9 mouse cellular contexts compared by ENCODE assay signal in the genomic region with DNA sequence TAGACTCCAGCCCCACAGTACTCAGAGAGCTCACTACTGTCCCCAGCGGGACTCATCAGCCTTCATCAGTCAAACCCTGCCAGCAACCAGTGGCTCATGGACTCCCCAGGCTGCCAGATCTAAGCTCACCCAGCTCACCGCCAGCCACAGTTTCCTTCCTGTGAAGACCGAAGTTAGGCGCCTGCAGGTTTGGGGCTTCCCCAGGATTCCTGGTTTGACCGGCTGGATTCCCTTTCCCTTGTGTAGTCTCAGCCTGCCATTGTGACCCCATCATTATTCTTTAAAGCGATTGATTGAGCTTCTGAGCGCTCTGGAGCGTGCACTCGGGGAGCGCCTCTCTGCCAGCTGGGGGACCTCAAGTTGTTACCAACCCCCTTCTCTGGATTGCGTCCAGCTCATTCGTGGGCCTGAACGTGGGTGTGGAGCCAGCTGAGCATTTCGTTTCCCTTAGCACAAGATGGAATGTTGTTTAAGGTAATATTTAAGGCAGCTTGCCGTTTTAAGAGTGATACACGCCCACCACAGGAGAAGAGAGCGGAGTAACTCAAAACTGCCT.
DNase-seq lines count a peak whose midpoint lies in the region; ATAC-seq and TF ChIP-seq lines count a peak whose summit lies in the region.
"Had no signal": no experiment of that assay in that cellular context is flagged by ENCODE, and none has a peak within 500 bp of the region (broad histone marks: within the 10 kb centered on the region; RNA-seq: fewer than 3 reads in every experiment).

No protein-coding gene starts in this region.

- peak; percentile 45 for DNase-seq in hindbrain, embryonic 10.5 days (ENCODE audit: low spot score)
- DNase-seq in hindbrain, embryonic 14.5 days (ENCODE audit: low spot score), result no peak
- DNase-seq in lung, postnatal 0 days (ENCODE audit: low spot score), result peak; percentile 64
- peak; percentile 32 for DNase-seq in thymus, postnatal 14 days
- no peak for DNase-seq in adrenal gland, adult 18-20 months (ENCODE audit: low spot score in 2 of 2)
- DNase-seq in ovary, postnatal 14 days (ENCODE audit: low spot score), result no peak
- DNase-seq: liver, embryonic 13.5 days had no signal

- H3K27me3 ChIP-seq in hindbrain, embryonic 10.5 days (ENCODE audit: insufficient read depth, poor library complexity, severe bottlenecking), result peaks cover 13% of the 10 kb centered on the region; the same call in 1 of the 2 replicates
- no peaks in the 10 kb centered on the region for H3K27me3 ChIP-seq in hindbrain, embryonic 14.5 days (ENCODE audit: control insufficient read depth, insufficient read depth, low read length)
- no peaks in the 10 kb centered on the region for H3K27me3 ChIP-seq in hindbrain, embryonic 16.5 days (replicated peaks; ENCODE audit: control insufficient read depth, insufficient read depth, low read length)
- no peaks in the 10 kb centered on the region for H3K27me3 ChIP-seq in lung, postnatal 0 days (replicated peaks; ENCODE audit: insufficient read depth, low read length)
- H3K27me3 ChIP-seq: liver, embryonic 13.5 days had no signal

- no peaks in the 10 kb centered on the region for H3K36me3 ChIP-seq in hindbrain, embryonic 10.5 days
- H3K36me3 ChIP-seq in hindbrain, embryonic 14.5 days (replicated peaks; ENCODE audit: control insufficient read depth, insufficient read depth), result no peaks in the 10 kb centered on the region
- H3K36me3 ChIP-seq in hindbrain, embryonic 16.5 days (ENCODE audit: control insufficient read depth, insufficient read depth, low read length), result no peaks in the 10 kb centered on the region
- H3K36me3 ChIP-seq in lung, postnatal 0 days (ENCODE audit: insufficient read depth, low read length), result no peaks in the 10 kb centered on the region
- H3K36me3 ChIP-seq: liver, embryonic 13.5 days had no signal

- H3K27ac ChIP-seq in hindbrain, embryonic 10.5 days, result peak overlapping the region; percentile 75
- no peak overlapping the region for H3K27ac ChIP-seq in hindbrain, embryonic 14.5 days
- no peak overlapping the region for H3K27ac ChIP-seq in hindbrain, embryonic 16.5 days (ENCODE audit: low read depth, low read length)
- peak overlapping the region; percentile 66 for H3K27ac ChIP-seq in lung, postnatal 0 days (ENCODE audit: low read length)
- H3K27ac ChIP-seq: liver, embryonic 13.5 days had no signal

- H3K4me2 ChIP-seq in hindbrain, embryonic 14.5 days (replicated peaks), result no peak overlapping the region
- peak overlapping the region; percentile 14; the same call in 1 of the 2 replicates for H3K4me2 ChIP-seq in hindbrain, embryonic 16.5 days (ENCODE audit: low read length)
- peak overlapping the region; percentile 29 for H3K4me2 ChIP-seq in lung, postnatal 0 days (replicated peaks; ENCODE audit: low read depth, low read length)
- H3K4me2 ChIP-seq: liver, embryonic 13.5 days had no signal

- H3K4me1 ChIP-seq in hindbrain, embryonic 10.5 days (replicated peaks), result peaks cover 27% of the 10 kb centered on the region
- peaks cover 17% of the 10 kb centered on the region for H3K4me1 ChIP-seq in hindbrain, embryonic 14.5 days (replicated peaks; ENCODE audit: control insufficient read depth, insufficient read depth, low read length)
- peaks cover 14% of the 10 kb centered on the region for H3K4me1 ChIP-seq in hindbrain, embryonic 16.5 days (ENCODE audit: control insufficient read depth, insufficient read depth, low read depth, low read length)
- H3K4me1 ChIP-seq in lung, postnatal 0 days (ENCODE audit: insufficient read depth, low read depth, low read length), result peaks cover 12% of the 10 kb centered on the region; the same call in 1 of the 2 replicates

- no peak for TF ChIP-seq EP300 in lung, postnatal 0 days (IDR thresholded peaks at IDR 0.05)

- 0 out of 2 replicates have a peak, but pooled peaks cover 5% of the 10 kb centered on the region for H3K9me3 ChIP-seq in hindbrain, embryonic 10.5 days
- no peaks in the 10 kb centered on the region for H3K9me3 ChIP-seq in hindbrain, embryonic 14.5 days (ENCODE audit: control insufficient read depth, low read length)
- no peaks in the 10 kb centered on the region for H3K9me3 ChIP-seq in hindbrain, embryonic 16.5 days (ENCODE audit: control insufficient read depth, low read length)
- H3K9me3 ChIP-seq in lung, postnatal 0 days (ENCODE audit: low read length), result no peaks in the 10 kb centered on the region

- no peak overlapping the region for H3K4me3 ChIP-seq in hindbrain, embryonic 10.5 days
- no peak overlapping the region for H3K4me3 ChIP-seq in hindbrain, embryonic 14.5 days (replicated peaks; ENCODE audit: low read length)
- no peak overlapping the region for H3K4me3 ChIP-seq in hindbrain, embryonic 16.5 days (ENCODE audit: low read length)
- H3K4me3 ChIP-seq in lung, postnatal 0 days (ENCODE audit: low read depth, low read length), result no peak overlapping the region
- H3K4me3 ChIP-seq: liver, embryonic 13.5 days had no signal

- peak; percentile 52 for TF ChIP-seq CTCF in lung, postnatal 0 days (IDR thresholded peaks at IDR 0.05)

- ATAC-seq in hindbrain, embryonic 14.5 days (ENCODE audit: low FRiP score), result no peak
- ATAC-seq in activated CD4-positive, CD25-positive, alpha-beta regulatory T cell, adult 4 months, result peak; percentile 71
- no peak for ATAC-seq in hindbrain, embryonic 16.5 days
- peak; percentile 20; the same call in 1 of the 2 replicates for ATAC-seq in lung, postnatal 0 days

- 29% methylated on average over 17 of the region's 17 CpGs for WGBS in hindbrain, embryonic 10.5 days
- 22% methylated on average over 17 of the region's 17 CpGs for WGBS in hindbrain, embryonic 14.5 days
- 28% methylated on average over 17 of the region's 17 CpGs for WGBS in hindbrain, embryonic 16.5 days
- WGBS in lung, postnatal 0 days, result 7% methylated on average over 17 of the region's 17 CpGs

- no peak overlapping the region for H3K9ac ChIP-seq in hindbrain, embryonic 14.5 days
- no peak overlapping the region for H3K9ac ChIP-seq in hindbrain, embryonic 16.5 days (ENCODE audit: low read depth, low read length)
- H3K9ac ChIP-seq in lung, postnatal 0 days (replicated peaks; ENCODE audit: low read depth), result 0 out of 2 replicates have a peak overlapping the region, but pooled peaks have one; percentile 6
- H3K9ac ChIP-seq: liver, embryonic 13.5 days had no signal

Comparison
In these comparisons a context has a peak if more than half of its experiments do, and no peak if none do; other contexts are left out.
1. DNase-seq: peak in hindbrain, embryonic 10.5 days (single experiment), lung, postnatal 0 days (single experiment) and thymus, postnatal 14 days (single experiment); none in hindbrain, embryonic 14.5 days (single experiment), adrenal gland, adult 18-20 months (0 of 2) and ovary, postnatal 14 days (single experiment).
2. H3K27ac ChIP-seq: peak in hindbrain, embryonic 10.5 days (single experiment) and lung, postnatal 0 days (single experiment); none in hindbrain, embryonic 14.5 days (single experiment) and hindbrain, embryonic 16.5 days (single experiment).
3. ATAC-seq: peak in activated CD4-positive, CD25-positive, alpha-beta regulatory T cell, adult 4 months (single experiment) and lung, postnatal 0 days (single experiment); none in hindbrain, embryonic 14.5 days (single experiment) and hindbrain, embryonic 16.5 days (single experiment).